ENCODE assay signal across 28 mouse cellular contexts in the genomic region with DNA sequence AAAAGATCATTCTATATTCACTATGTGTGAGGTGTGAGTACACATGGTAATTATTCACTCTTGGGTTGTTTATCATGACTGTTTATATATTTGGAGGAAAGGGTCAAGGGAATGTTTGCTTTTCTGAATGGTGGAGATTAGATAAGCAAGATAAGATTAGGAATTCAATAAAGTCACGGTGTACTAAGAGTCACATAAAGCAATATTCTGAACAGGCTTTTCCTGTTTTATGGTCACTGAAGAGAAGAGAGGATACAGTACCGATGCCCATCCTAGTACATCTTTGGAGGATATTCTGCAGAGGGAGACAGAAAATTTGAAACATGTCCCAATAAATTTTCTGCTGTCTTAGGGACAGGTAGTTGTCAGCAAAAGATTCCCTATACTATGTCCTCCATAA.
"Had no signal": no experiment of that assay in that cellular context is flagged by ENCODE, and none has a peak within 500 bp of the region (broad histone marks: within the 10 kb centered on the region; RNA-seq: fewer than 3 reads in every experiment).

No protein-coding gene starts in this region.

- ATAC-seq: forebrain, embryonic 13.5 days; forebrain, embryonic 14.5 days; forebrain, embryonic 15.5 days; forebrain, embryonic 16.5 days; forebrain, postnatal 0 days had no signal

- H3K27ac ChIP-seq: embryonic facial prominence, embryonic 10.5 days; embryonic facial prominence, embryonic 12.5 days; embryonic facial prominence, embryonic 13.5 days; embryonic facial prominence, embryonic 15.5 days; forebrain, embryonic 10.5 days; forebrain, embryonic 12.5 days; forebrain, embryonic 13.5 days; forebrain, embryonic 15.5 days; gastrocnemius, adult 2 months had no signal

- H3K27me3 ChIP-seq: embryonic facial prominence, embryonic 12.5 days; embryonic facial prominence, embryonic 13.5 days; embryonic facial prominence, embryonic 15.5 days; forebrain, embryonic 12.5 days; forebrain, embryonic 13.5 days; forebrain, embryonic 15.5 days had no signal

- H3K4me2 ChIP-seq: embryonic facial prominence, embryonic 12.5 days; embryonic facial prominence, embryonic 13.5 days; embryonic facial prominence, embryonic 15.5 days; forebrain, embryonic 12.5 days; forebrain, embryonic 13.5 days; forebrain, embryonic 15.5 days had no signal

- H3K4me1 ChIP-seq: embryonic facial prominence, embryonic 10.5 days; embryonic facial prominence, embryonic 12.5 days; embryonic facial prominence, embryonic 13.5 days; embryonic facial prominence, embryonic 15.5 days; forebrain, embryonic 10.5 days; forebrain, embryonic 12.5 days; forebrain, embryonic 13.5 days; forebrain, embryonic 15.5 days had no signal

- H3K9ac ChIP-seq: embryonic facial prominence, embryonic 12.5 days; embryonic facial prominence, embryonic 13.5 days; embryonic facial prominence, embryonic 15.5 days; forebrain, embryonic 12.5 days; forebrain, embryonic 13.5 days; forebrain, embryonic 15.5 days; forebrain, postnatal 0 days had no signal

- DNase-seq: cerebellum, adult 18-20 months; cerebellum, adult 2 months; cerebellum, adult 8-10 months; cerebellum, adult 9-10 months; cerebellum, adult 9-11 months; cerebellum, postnatal 10 days; cerebellum, postnatal 14 days; cerebellum, postnatal 25 days; cerebellum, postnatal 36 days; embryo, embryonic 11 days; forebrain, postnatal 0 days; gastrocnemius, adult 2 months; gastrocnemius, postnatal 10 days; gastrocnemius, postnatal 14 days; gastrocnemius, postnatal 25 days; gastrocnemius, postnatal 36 days; heart, adult 11 months had no signal

- H3K9me3 ChIP-seq: embryonic facial prominence, embryonic 10.5 days; embryonic facial prominence, embryonic 12.5 days; embryonic facial prominence, embryonic 13.5 days; embryonic facial prominence, embryonic 15.5 days; forebrain, embryonic 10.5 days; forebrain, embryonic 12.5 days; forebrain, embryonic 13.5 days; forebrain, embryonic 15.5 days had no signal

- H3K36me3 ChIP-seq: embryonic facial prominence, embryonic 10.5 days; embryonic facial prominence, embryonic 12.5 days; embryonic facial prominence, embryonic 13.5 days; embryonic facial prominence, embryonic 15.5 days; forebrain, embryonic 10.5 days; forebrain, embryonic 12.5 days; forebrain, embryonic 15.5 days had no signal

- H3K4me3 ChIP-seq: embryonic facial prominence, embryonic 10.5 days; embryonic facial prominence, embryonic 12.5 days; embryonic facial prominence, embryonic 13.5 days; embryonic facial prominence, embryonic 15.5 days; erythroblast, embryonic 14.5 days; forebrain, embryonic 10.5 days; forebrain, embryonic 12.5 days; forebrain, embryonic 13.5 days; forebrain, embryonic 15.5 days; gastrocnemius, adult 2 months had no signal
